Mouse (Mus musculus) liver, embryonic 14.5 days (tissue): ENCODE data around the gene Sez6l. TPM values are rescaled to one million over a fixed set of nuclear protein-coding genes. Genes with fewer than 3 reads are reported as not detected.

Source experiments
- ATAC-seq: fragments of 200-750 bp; cut with Nextera tagmentation; 2 replicates; pipeline ENCODE4 v1.8.0; 2017; ENCODE audit warnings: moderate number of reproducible peaks, mild to moderate bottlenecking, moderate library complexity; ENCODE audit not compliant: insufficient read depth
- DNase-seq, 3 experiments: peaks; one replicate each; pipeline ENCODE4 v3.0.0-alpha.2; 2012 to 2013; ENCODE audit warnings: low read depth in 3 of 3, low spot score in 3 of 3
- H3K27ac ChIP-seq: fragments of 300-500 bp; sonication (generic); 2 replicates; pipeline ENCODE4 v1.5.1; 2014; ENCODE audit warnings: moderate library complexity, mild to moderate bottlenecking, control low read depth, inconsistent platforms
- H3K27me3 ChIP-seq: fragments of 300-500 bp; sonication (generic); 2 replicates; pipeline ENCODE4 v1.6.1; 2014; ENCODE audit warnings: mild to moderate bottlenecking, low read length, moderate library complexity; ENCODE audit not compliant: control insufficient read depth, insufficient read depth
- H3K36me3 ChIP-seq: fragments of 300-500 bp; sonication (generic); replicated peaks from 2 replicates; pipeline ENCODE4 v1.6.1; 2014; ENCODE audit warnings: low read depth; ENCODE audit not compliant: control insufficient read depth, insufficient read depth
- H3K4me1 ChIP-seq, 2 experiments: fragments of 200-500 bp in 1 of 2; fragments of 300-500 bp in 1 of 2; sonication (generic) in 1 of 2; replicated peaks; 2 replicates each; pipeline ENCODE4 v1.6.1; 2012 to 2014; ENCODE audit warnings: antibody characterized with exemption in 1 of 2, inconsistent platforms in 1 of 2, low read length in 1 of 2; ENCODE audit not compliant: control insufficient read depth in 2 of 2, insufficient read depth in 2 of 2
- H3K4me2 ChIP-seq: fragments of 300-500 bp; sonication (generic); 2 replicates; pipeline ENCODE4 v1.6.1; 2014; ENCODE audit warnings: low read depth, mild to moderate bottlenecking, control low read depth, moderate library complexity
- H3K4me3 ChIP-seq, 2 experiments: fragments of 200-500 bp in 1 of 2; fragments of 300-500 bp in 1 of 2; sonication (generic) in 1 of 2; 2 replicates each; pipeline ENCODE4 v1.5.1; 2012 to 2014; ENCODE audit warnings: low read depth in 2 of 2, low read length in 2 of 2, mild to moderate bottlenecking in 2 of 2, control low read depth in 1 of 2, inconsistent platforms in 1 of 2, moderate library complexity in 1 of 2; ENCODE audit not compliant: insufficient read depth in 1 of 2
- H3K9ac ChIP-seq: fragments of 300-500 bp; sonication (generic); replicated peaks from 2 replicates; pipeline ENCODE4 v1.6.1; 2014; ENCODE audit warnings: mild to moderate bottlenecking, control low read depth, moderate library complexity
- H3K9me3 ChIP-seq: fragments of 300-500 bp; sonication (generic); 2 replicates; pipeline ENCODE4 v1.6.1; 2016; ENCODE audit warnings: low read length, mixed read lengths; ENCODE audit not compliant: control insufficient read depth
- CTCF ChIP-seq: IDR thresholded peaks from 2 replicates; pipeline ENCODE4 v1.5.1; 2016; ENCODE audit warnings: antibody characterized with exemption, low read depth, control low read depth
- EP300 ChIP-seq: IDR thresholded peaks from 2 replicates; pipeline ENCODE4 v1.6.1; 2016; ENCODE audit warnings: antibody characterized with exemption, low read depth
- WGBS: fragments of 180-500 bp; shearing (Covaris S2); extraction: QIAGEN DNeasy Blood & Tissue Kit; methylation state at CpG from one replicate; pipeline ENCODE4 v1.1.7; 2014; ENCODE audit not compliant: insufficient replicate concordance; 5-methylcytosine and 5-hydroxymethylcytosine counted together
- polyA plus RNA-seq, 2 experiments: library from polyadenylated mRNA; depleted of rRNA in 1 of 2; stranded (reverse) in 1 of 2; unstranded in 1 of 2; fragments of >200 nt; fragmentation: Nextera tagmentation in 1 of 2; extraction: Ambion mirVana in 1 of 2; gene quantifications; 2 replicates each; pipeline versions ENCODE4 v1.2.1 to v1.2.3; 2012 to 2014

The Sez6l gene
- polyA plus RNA-seq, 2 experiments, result 0.03 TPM; not detected in 1

DNA sequence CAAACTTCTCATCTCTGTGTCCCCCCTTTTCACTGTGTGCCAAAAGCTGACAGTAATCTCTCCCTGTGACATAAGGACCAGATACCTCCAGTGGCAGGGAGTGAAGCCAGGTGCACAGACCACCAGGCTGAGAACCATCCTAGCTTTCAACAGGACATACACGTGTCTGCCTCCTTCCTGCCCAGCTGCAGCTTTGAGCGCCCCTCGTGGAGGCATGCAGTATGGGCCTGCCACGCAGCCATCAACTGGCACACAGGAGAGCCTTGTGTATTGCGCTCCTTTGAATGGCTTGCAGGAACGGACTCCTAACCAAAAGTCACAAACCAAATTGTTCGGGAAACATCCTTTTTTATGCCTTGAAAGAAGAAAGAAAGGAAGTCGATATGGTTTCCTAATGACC lies 3.1 kb downstream of the Sez6l start:
- DNase-seq, result no peak
- H3K4me2 ChIP-seq, result no peak overlapping the region
- ATAC-seq, result no peak
- H3K9me3 ChIP-seq, result no peaks in the 10 kb centered on the region
- H3K4me1 ChIP-seq, result no peaks in the 10 kb centered on the region
- 13% methylated on average over 8 of the region's 8 CpGs for WGBS
- peaks cover 23% of the 10 kb centered on the region for H3K27me3 ChIP-seq
- no peak overlapping the region for H3K9ac ChIP-seq
- H3K27ac ChIP-seq, result no peak overlapping the region
- no peaks in the 10 kb centered on the region for H3K36me3 ChIP-seq
- H3K4me3 ChIP-seq, result no peak overlapping the region
- TF ChIP-seq CTCF (peak; percentile 71), EP300 (no peak)

DNA sequence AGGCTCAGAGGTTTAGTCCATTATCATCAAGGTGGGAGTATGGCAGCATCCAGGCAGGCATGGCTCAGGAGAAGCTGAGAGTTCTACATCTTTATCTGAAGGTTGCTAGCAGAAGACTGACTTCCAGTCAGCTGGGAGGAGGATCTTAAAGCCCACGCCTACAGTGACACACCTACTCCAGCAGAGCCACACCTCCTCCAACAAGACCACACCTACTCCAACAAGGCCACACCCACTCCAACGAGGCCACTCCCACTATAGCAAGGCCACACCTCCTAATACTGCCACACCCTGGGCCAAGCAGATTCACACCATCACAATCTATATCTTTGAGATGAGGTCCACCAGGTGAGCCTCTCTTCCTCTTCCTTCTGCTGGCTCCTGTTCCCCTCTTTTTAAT lies 4.8 kb downstream of the Sez6l start:
- WGBS, result 33% methylated on average over 2 of the region's 2 CpGs
- Histone ChIP-seq H3K27me3 (peaks cover 17% of the 10 kb centered on the region), H3K4me1 (no peaks in the 10 kb centered on the region), H3K9me3 (no peaks in the 10 kb centered on the region), H3K9ac (no peak overlapping the region), H3K4me2 (no peak overlapping the region), H3K27ac (no peak overlapping the region), H3K4me3 (no peak overlapping the region), H3K36me3 (no peaks in the 10 kb centered on the region)
- TF ChIP-seq EP300 (no peak), CTCF (no peak)
- ATAC-seq (no peak), DNase-seq (no peak)

DNA sequence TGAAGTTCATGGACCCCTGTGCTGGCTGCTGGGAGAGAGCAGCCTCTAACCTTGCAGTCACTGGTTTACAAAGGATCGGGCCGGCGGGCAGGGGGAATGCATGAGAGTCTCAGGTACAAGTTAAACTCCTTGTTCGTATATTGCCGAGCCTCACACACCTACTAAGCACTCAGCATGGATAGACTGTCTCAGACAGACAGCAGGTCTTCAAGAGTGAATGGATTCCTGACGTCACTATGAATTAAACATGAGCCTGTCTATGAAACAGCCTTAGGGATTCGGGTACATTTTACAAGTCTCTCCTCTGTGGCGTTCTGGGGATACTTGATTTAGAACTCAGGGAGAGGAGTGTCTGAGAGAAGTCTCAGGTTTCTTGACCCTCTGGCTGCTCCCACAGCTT lies 11.5 kb downstream of the Sez6l start:
- DNase-seq (no peak), ATAC-seq (no peak)
- Histone ChIP-seq H3K27ac (no peak overlapping the region), H3K4me2 (no peak overlapping the region), H3K4me3 (no peak overlapping the region), H3K9ac (no peak overlapping the region), H3K27me3 (no peaks in the 10 kb centered on the region), H3K36me3 (no peaks in the 10 kb centered on the region), H3K4me1 (no peaks in the 10 kb centered on the region), H3K9me3 (no peaks in the 10 kb centered on the region)
- TF ChIP-seq CTCF, result no peak
- TF ChIP-seq EP300, result no peak
- 64% methylated on average over 8 of the region's 8 CpGs for WGBS

DNA sequence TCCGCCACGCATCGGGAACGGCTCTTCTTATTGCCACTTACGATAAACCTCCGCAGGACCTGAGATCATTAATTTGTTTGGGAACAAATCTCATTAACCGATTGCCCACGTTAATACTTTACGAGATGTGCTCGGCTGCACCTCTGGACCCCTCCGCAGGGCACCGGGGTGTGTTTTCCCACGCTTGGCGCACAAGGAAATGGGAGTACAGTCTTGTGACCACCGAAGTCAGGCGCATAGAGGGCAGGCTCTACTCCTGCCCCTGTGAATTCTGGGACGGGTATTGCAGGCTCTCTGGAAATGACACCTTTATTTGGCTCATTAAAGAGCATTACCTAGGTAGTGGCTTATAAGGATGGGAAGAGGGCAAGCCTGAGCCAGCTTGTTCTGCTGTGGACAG lies 11.9 kb downstream of the Sez6l start:
- Histone ChIP-seq H3K9ac (no peak overlapping the region), H3K4me3 (no peak overlapping the region), H3K27ac (no peak overlapping the region), H3K27me3 (no peaks in the 10 kb centered on the region), H3K4me2 (no peak overlapping the region), H3K36me3 (no peaks in the 10 kb centered on the region), H3K4me1 (no peaks in the 10 kb centered on the region), H3K9me3 (no peaks in the 10 kb centered on the region)
- no peak for ATAC-seq
- TF ChIP-seq CTCF (no peak), EP300 (no peak)
- no peak for DNase-seq
- 73% methylated on average over 17 of the region's 17 CpGs for WGBS

DNA sequence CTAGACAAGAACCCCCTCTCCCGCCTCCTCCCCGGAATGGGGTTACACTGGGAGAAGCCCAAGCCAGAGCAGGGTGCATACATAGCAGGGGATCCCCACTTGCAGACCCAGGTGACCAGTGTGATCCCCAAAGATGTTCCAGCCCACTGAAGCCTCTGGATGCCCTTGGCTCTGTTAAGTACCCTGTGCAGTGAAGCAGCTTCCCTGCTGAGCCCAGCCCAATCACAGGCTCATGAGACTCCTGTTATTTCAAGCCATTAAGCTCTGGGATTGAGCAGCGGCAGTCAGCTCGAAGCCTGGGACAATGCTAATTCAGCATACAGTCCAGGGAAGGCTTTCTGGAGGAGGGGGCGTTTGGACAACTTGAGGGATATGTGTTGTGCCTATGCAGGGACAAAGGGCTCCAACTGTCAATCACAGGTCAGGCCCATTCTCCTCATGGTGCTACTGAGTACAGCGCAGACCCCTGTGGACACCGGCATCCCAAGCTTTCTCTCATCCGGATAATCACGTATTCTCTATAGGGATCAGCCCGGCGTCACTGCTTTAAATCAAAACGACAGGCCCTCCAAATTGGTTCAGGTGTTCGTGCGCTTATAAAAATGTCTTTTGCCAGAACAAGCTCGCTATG lies 16.0 kb downstream of the Sez6l start:
- H3K27me3 ChIP-seq, result no peaks in the 10 kb centered on the region
- H3K9ac ChIP-seq, result no peak overlapping the region
- H3K27ac ChIP-seq, result no peak overlapping the region
- no peaks in the 10 kb centered on the region for H3K36me3 ChIP-seq
- no peak overlapping the region for H3K4me3 ChIP-seq
- DNase-seq (no peak), ATAC-seq (no peak)
- 60% methylated on average over 15 of the region's 15 CpGs for WGBS
- H3K4me2 ChIP-seq, result no peak overlapping the region
- TF ChIP-seq EP300 (no peak), CTCF (no peak)
- H3K9me3 ChIP-seq, result no peaks in the 10 kb centered on the region
- no peaks in the 10 kb centered on the region for H3K4me1 ChIP-seq
